Mouse (Mus musculus) right cerebral cortex, postnatal 25 days (tissue): ENCODE results near the gene Xlr3c.
"Not testable (repeated sequence)": the region's sequence is repeated elsewhere in the genome, so short reads cannot be mapped to it uniquely, and the experiment has no call there.

Experiments
- DNase-seq: peaks from one replicate; pipeline ENCODE4 v3.0.0; 2022

Gene Xlr3c

GRCm38 (mm10) chrX:73265270-73265669 lies at the start of gene Xlr3c:
Gene Xlr3c (minus strand): TSS chrX:73265390.
- not testable (repeated sequence) for DNase-seq

- DNase-seq = peak; percentile 5
Measured at GRCm38 (mm10) chrX:73312522-73312921, 47.3 kb upstream of the Xlr3c start.

- not testable (repeated sequence) for DNase-seq
Measured at GRCm38 (mm10) chrX:73295745-73296144, 30.6 kb upstream of the Xlr3c start.

GRCm38 (mm10) chrX:73292876-73293275 lies 27.7 kb upstream of the Xlr3c start, which contains the start of the genes Xlr5a and Xlr5c:
Gene Xlr5a (minus strand): TSS chrX:73292976.
Gene Xlr5c (minus strand): TSS chrX:73292976.
- DNase-seq = not testable (repeated sequence)

- DNase-seq = not testable (repeated sequence)
Measured at GRCm38 (mm10) chrX:73262428-73262827, 2.8 kb downstream of the Xlr3c start.

- not testable (repeated sequence) for DNase-seq
Measured at GRCm38 (mm10) chrX:73242821-73243325, 22.3 kb downstream of the Xlr3c start, which contains the start of gene Xlr4c. Gene Xlr4c (minus strand): TSS chrX:73243130.

GRCm38 (mm10) chrX:73229288-73229687 lies 35.9 kb downstream of the Xlr3c start:
- no peak for DNase-seq

GRCm38 (mm10) chrX:73228606-73229214 lies 36.5 kb downstream of the Xlr3c start:
- peak; percentile 70 for DNase-seq

- DNase-seq = peak; percentile 70
Measured at GRCm38 (mm10) chrX:73227914-73228605, 37.1 kb downstream of the Xlr3c start, which contains the start of gene F8a. Gene F8a (plus strand): TSS chrX:73228291.

GRCm38 (mm10) chrX:73225365-73225764 lies 39.8 kb downstream of the Xlr3c start:
- DNase-seq = no peak

GRCm38 (mm10) chrX:73213819-73214564 lies 51.2 kb downstream of the Xlr3c start, which contains the start of gene Xlr4b:
Gene Xlr4b (plus strand): TSS chrX:73214333.
- DNase-seq = not testable (repeated sequence)
